Comparison of ENCODE assay signal across 8 mouse cellular contexts in genomic region chr19:5849843-5850527, GRCm38 (mm10). TPM values are rescaled to one million over a fixed set of nuclear protein-coding genes. Genes with fewer than 3 reads are reported as not detected.
DNase-seq lines count a peak whose midpoint lies in the region; ATAC-seq lines count a peak whose summit lies in the region.

No protein-coding gene starts in this region.

- no peak overlapping the region for H3K27ac ChIP-seq in hindbrain, embryonic 15.5 days (replicated peaks)

- H3K4me3 ChIP-seq in hindbrain, embryonic 15.5 days: no peak overlapping the region

- H3K9me3 ChIP-seq in hindbrain, embryonic 15.5 days: no peaks in the 10 kb centered on the region

- H3K36me3 ChIP-seq in hindbrain, embryonic 15.5 days: 0 out of 2 replicates have a peak, but pooled peaks cover 7% of the 10 kb centered on the region

- 0 out of 2 replicates have a peak, but pooled peaks have one; percentile 12 for ATAC-seq in hindbrain, embryonic 15.5 days (ENCODE audit: low FRiP score, low read depth)

- H3K4me2 ChIP-seq in hindbrain, embryonic 15.5 days: 0 out of 2 replicates have a peak overlapping the region, but pooled peaks have one; percentile 16

- peaks cover 47% of the 10 kb centered on the region for H3K4me1 ChIP-seq in hindbrain, embryonic 15.5 days (replicated peaks)

- peak; percentile 96 for DNase-seq in R1 (ENCODE audit: low read depth, low spot score)
- peak; percentile 95 to 97 for DNase-seq in cerebellum, postnatal 36 days
- peak; percentile 93 to 95 for DNase-seq in frontal cortex, postnatal 36 days (ENCODE audit: low spot score in 2 of 2)
- DNase-seq in left cerebral cortex, adult 18-20 months (ENCODE audit: low spot score in 2 of 2): peak; percentile 94 to 97
- peak; percentile 94 to 96 for DNase-seq in lung, postnatal 4 days
- DNase-seq in retina, postnatal 1 day: peak; percentile 90
- peak; percentile 91 to 92 for DNase-seq in urinary bladder, adult 18-20 months (ENCODE audit: low spot score in 2 of 2)

- H3K9ac ChIP-seq in hindbrain, embryonic 15.5 days: no peak overlapping the region; the same call in 1 of the 2 replicates

- WGBS in hindbrain, embryonic 15.5 days: 32% methylated on average over 11 of the region's 11 CpGs

- H3K27me3 ChIP-seq in hindbrain, embryonic 15.5 days: no peaks in the 10 kb centered on the region

RNA-seq across cellular contexts. Expression of gene Frmd8, which starts 25.1 kb away (rescaled TPM):
- 17.6 and 18.0 TPM in 2 replicates for polyA plus RNA-seq in hindbrain, embryonic 15.5 days (2015; fragmentation: Nextera tagmentation; extraction: Ambion mirVana)
- 10 to 100 TPM; 13.5 to 13.6 TPM for total RNA-seq in left cerebral cortex, adult 18-20 months (2021)

RNA-seq across cellular contexts. Expression of gene Slc25a45, which starts 27.6 kb away (rescaled TPM):
- polyA plus RNA-seq in hindbrain, embryonic 15.5 days (2015; fragmentation: Nextera tagmentation; extraction: Ambion mirVana): 2.6 TPM in 2 replicates
- 1 to 10 TPM; 2.3 to 3.2 TPM for total RNA-seq in left cerebral cortex, adult 18-20 months (2021)

RNA-seq across cellular contexts. Expression of gene Tigd3, which starts 44.0 kb away (rescaled TPM):
- 10.7 and 11.7 TPM in 2 replicates for polyA plus RNA-seq in hindbrain, embryonic 15.5 days (2015; fragmentation: Nextera tagmentation; extraction: Ambion mirVana)
- total RNA-seq in left cerebral cortex, adult 18-20 months (2021): 1 to 10 TPM; 4.1 to 4.2 TPM
